Comparison of ENCODE assay signal across 8 mouse cellular contexts in the genomic region with DNA sequence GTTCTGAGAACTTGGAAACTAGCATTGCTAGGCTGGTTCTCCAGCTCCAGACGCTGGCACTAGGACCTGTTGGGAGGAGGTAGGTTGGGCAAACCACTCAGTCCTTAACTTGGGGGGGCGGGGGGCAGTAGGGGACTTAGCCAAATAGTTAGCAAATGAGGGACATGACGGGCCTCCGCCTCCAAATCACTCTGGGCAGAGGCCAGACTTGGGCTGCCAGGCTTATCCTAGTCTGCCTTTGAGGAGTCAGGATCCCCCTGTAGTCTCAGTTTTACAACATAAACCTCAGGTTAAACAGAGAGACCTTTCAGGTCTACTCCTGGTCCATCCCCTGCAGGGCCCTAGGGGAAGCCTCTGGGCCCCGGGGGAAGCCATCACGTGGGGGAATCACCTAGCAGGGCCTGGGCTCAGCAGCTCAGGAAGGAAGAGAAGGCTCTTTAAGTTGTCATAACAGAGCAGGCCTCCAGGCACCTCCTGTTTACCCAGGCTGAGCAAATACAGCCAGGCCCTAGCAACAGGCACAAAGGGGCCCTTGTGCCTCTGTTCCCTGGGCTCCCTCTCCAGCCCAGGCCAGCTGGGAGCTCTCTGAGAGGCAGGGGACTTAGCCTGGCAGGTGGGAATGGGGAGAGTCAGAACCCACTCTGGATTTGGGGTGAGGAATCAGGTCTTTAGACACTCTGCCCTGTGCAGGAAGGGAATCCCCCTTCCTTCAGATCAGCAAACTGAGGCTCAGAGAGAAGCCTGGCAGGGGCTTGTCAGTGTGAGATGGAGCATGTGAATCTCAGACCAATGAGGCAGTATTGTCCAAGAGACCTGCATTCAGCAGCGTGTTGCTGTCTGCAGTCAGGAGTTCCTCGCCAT.
DNase-seq lines count a peak whose midpoint lies in the region; ATAC-seq lines count a peak whose summit lies in the region.

No protein-coding gene starts in this region.

- H3K36me3 ChIP-seq in midbrain, embryonic 11.5 days (ENCODE audit: control insufficient read depth, insufficient read depth, low read length), result no peaks in the 10 kb centered on the region

- 50% methylated on average over 8 of the region's 8 CpGs for WGBS in midbrain, embryonic 11.5 days

- peak overlapping the region; percentile 78 for H3K27ac ChIP-seq in midbrain, embryonic 11.5 days (ENCODE audit: low read depth, low read length)

- H3K9ac ChIP-seq in midbrain, embryonic 11.5 days (ENCODE audit: low read length), result peak overlapping the region; percentile 44

- DNase-seq in adrenal gland, postnatal 10 days, result peak; percentile 34
- DNase-seq in adrenal gland, adult 8-10 months, result no peak
- peak; percentile 49 for DNase-seq in NIH3T3 (ENCODE audit: low read depth)
- DNase-seq in forelimb bud, embryonic 11.5 days (ENCODE audit: low read depth, low spot score), result peak; percentile 61
- DNase-seq in kidney, postnatal 14 days, result peak; percentile 32
- peak; percentile 90 for DNase-seq in midbrain, embryonic 11.5 days (ENCODE audit: low spot score, missing footprints)
- peak; percentile 42 for DNase-seq in thymus, postnatal 14 days
- DNase-seq in cerebellum, adult 18-20 months, result no peak

- H3K9me3 ChIP-seq in midbrain, embryonic 11.5 days (ENCODE audit: control insufficient read depth, low read length), result no peaks in the 10 kb centered on the region

- H3K4me3 ChIP-seq in midbrain, embryonic 11.5 days (ENCODE audit: low read depth, low read length), result no peak overlapping the region

- peaks cover 22% of the 10 kb centered on the region for H3K4me1 ChIP-seq in midbrain, embryonic 11.5 days (ENCODE audit: control insufficient read depth, insufficient read depth, low read length)

- no peaks in the 10 kb centered on the region for H3K27me3 ChIP-seq in midbrain, embryonic 11.5 days (ENCODE audit: control insufficient read depth, insufficient read depth, low read length)

- H3K4me2 ChIP-seq in midbrain, embryonic 11.5 days, result no peak overlapping the region

- ATAC-seq in midbrain, embryonic 11.5 days (ENCODE audit: low FRiP score), result peak; percentile 89

Comparison
In these comparisons a context has a peak if more than half of its experiments do, and no peak if none do; other contexts are left out.
1. DNase-seq: peak in adrenal gland, postnatal 10 days (single experiment), NIH3T3 (single experiment), forelimb bud, embryonic 11.5 days (single experiment), kidney, postnatal 14 days (single experiment), midbrain, embryonic 11.5 days (single experiment) and thymus, postnatal 14 days (single experiment); none in adrenal gland, adult 8-10 months (single experiment) and cerebellum, adult 18-20 months (0 of 2).